Mouse (Mus musculus): Measurements from ENCODE around the gene Asgr2.
"Not testable (repeated sequence)": the region's sequence is repeated elsewhere in the genome, so short reads cannot be mapped to it uniquely, and the experiment has no call there.

Asgr2 gene

DNA sequence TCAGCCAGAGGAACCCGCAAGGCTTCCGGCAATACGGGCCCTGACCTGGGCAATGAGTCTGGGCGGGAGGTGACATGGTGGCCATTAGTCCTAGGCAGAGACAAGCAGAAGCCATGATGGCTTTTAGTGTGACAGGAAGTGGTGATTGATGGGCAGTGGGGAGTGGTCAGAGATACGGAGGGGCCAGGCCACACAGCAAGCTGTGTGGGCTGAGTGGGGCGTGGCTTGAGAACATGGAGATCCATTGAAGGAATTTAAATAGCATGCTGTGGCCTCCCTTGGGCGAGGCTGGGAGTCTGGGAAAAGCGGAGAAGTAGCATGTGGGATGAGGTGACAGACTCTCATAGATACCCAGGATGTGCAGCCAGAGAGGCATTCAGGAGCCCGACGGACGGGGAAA lies 5.0 kb downstream of the Asgr2 start:
- no peak for DNase-seq (ENCODE audit: low read depth, low spot score)

DNA sequence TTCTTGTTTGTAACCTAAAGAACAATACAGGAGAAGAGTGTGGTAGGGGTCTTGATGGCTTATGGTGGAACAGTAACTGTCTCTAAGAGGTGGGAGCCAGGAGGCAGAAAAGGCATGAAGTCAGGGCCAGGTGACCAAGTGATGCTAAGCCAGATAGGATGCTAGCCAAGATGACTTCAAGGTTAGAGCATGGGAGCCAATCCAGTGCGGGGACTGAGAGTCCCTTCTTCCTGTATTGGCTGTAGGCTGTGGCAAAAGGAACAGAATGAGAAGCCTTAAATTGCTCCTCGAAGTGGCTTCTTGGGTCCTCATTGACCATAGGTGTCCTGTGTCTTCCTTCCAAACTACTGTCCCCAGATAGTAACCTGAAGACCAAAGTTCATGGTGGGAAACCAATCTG lies 6.7 kb downstream of the Asgr2 start:
- no peak for DNase-seq (ENCODE audit: low read depth, low spot score)

DNA sequence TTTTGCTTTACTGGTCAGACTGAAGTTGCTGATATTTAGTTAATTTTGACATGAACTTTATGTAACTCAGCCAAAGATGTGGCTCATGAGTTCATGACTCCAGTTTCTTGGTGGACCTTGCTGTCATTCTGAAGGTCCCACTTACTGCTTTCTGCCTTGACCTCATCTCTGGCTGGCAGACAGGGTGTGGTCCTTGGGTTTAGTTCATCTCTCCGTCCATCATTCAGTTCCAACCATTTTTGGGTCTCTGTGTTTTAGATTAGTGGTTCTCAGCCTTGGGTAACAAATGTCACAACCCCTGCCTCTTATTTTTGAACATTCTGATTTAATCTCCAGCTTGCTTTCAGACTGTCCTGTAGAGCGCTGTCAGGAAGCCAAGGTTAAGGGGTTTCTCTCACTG lies 7.4 kb downstream of the Asgr2 start:
- no peak for DNase-seq (ENCODE audit: low read depth, low spot score)

GRCm38 (mm10) chr11:70103701-70104315 lies 11.4 kb downstream of the Asgr2 start:
- DNase-seq (ENCODE audit: low read depth, low spot score) = no peak

GRCm38 (mm10) chr11:70107085-70107484 lies 14.6 kb downstream of the Asgr2 start:
- DNase-seq (ENCODE audit: low read depth, low spot score) = no peak

DNA sequence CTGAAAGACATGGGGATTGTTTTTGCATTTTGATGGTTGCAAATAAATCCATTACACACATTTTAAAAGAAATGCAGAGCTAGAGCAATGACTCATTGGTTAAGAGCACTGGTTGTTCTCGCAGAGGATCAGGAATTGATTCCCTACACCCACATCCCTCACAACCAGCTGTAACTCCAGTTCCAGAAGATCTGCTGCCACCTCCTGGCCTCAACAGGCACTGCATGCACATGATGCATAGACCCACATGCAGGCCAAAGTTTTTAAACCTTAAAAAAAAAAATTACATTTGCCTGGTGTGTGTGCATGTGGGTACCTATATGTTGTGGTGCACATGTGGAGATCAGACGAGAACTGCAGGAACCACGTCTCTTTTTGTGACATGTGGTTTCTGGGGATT lies 17.7 kb downstream of the Asgr2 start:
- peak; percentile 24 for DNase-seq (ENCODE audit: low read depth, low spot score)

- no peak for DNase-seq (ENCODE audit: low read depth, low spot score)
These were observed 22.1 kb downstream of the Asgr2 start for GRCm38 (mm10) chr11:70114562-70114961.

- no peak for DNase-seq (ENCODE audit: low read depth, low spot score)
These were observed 23.5 kb downstream of the Asgr2 start for GRCm38 (mm10) chr11:70115901-70116300.

DNA sequence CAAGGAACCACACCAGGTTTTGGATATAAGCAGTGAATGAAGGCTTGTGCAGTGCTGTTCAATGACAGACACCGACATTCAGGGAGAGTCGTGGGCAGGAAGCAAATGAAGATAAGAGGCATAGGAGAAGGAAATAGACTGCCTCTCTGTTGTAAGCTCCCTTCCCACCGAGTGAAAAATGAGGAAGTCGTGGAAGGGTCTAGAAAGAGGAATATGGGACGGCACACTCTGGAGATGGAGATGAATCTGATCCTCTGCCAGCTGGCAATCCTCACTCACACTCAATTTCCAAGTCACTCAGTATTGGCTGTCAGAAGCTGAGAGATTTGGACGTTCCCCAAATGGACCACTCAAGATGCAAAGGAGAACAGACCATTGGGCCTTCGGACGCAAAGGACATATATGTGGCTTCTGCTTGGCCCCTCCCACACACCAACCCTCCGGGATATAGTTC lies 37.5 kb downstream of the Asgr2 start, which contains the start of gene Mgl2:
Gene Mgl2, plus strand, starts transcription at position 404 of the 454 bp plus-strand sequence.
- no peak for DNase-seq (ENCODE audit: low read depth, low spot score)

DNA sequence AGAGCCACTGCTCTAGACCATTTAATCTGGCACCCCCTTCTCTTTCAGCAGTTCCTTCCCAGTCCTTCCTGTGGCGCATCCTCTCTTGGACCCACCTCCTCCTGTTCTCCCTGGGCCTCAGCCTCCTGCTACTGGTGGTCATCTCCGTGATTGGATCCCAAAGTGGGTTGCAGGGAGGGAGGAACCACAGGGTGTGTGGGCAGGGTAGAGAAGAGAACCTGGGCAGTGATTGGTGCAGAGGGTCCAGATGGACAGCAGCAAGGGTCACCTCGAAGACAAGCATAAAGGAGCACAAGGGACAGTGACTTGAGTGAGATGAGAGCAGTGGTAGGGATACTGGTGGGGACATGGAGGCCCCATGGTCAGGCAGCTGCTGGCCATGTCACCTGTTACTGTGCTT lies 42.6 kb downstream of the Asgr2 start:
- DNase-seq (ENCODE audit: low read depth, low spot score) = not testable (repeated sequence)

- not testable (repeated sequence) for DNase-seq (ENCODE audit: low read depth, low spot score)
These were observed 43.5 kb downstream of the Asgr2 start for GRCm38 (mm10) chr11:70135925-70136324.

GRCm38 (mm10) chr11:70139171-70139570 lies 46.7 kb downstream of the Asgr2 start:
- DNase-seq (ENCODE audit: low read depth, low spot score) = no peak

- no peak for DNase-seq (ENCODE audit: low read depth, low spot score)
These were observed 58.6 kb downstream of the Asgr2 start for GRCm38 (mm10) chr11:70151072-70151471.
